Mouse (Mus musculus) erythroblast, embryonic 14.5 days (primary cell): ENCODE measurements around the gene Stac.

Source experiments
- GATA1 ChIP-seq: IDR thresholded peaks from 2 replicates; pipeline ENCODE4 v1.6.1; 2012; ENCODE audit warnings: low read length, inconsistent platforms, mixed read lengths
- TAL1 ChIP-seq: IDR thresholded peaks from 3 replicates; pipeline ENCODE4 v1.6.1; 2012; ENCODE audit warnings: low read length, inconsistent platforms, mixed read lengths

GRCm38 (mm10) chr9:111632833-111633232 is 57.3 kb downstream of the Stac start:
- TF ChIP-seq GATA1 (no peak), TAL1 (no peak)
